Mouse (Mus musculus) gastrocnemius, adult 18-20 months (tissue): ENCODE measurements around the gene Ncdn. TPM values are rescaled to one million over a fixed set of nuclear protein-coding genes. Genes with fewer than 3 reads are reported as not detected.

ENCODE experiments used
- DNase-seq: peaks from one replicate; pipeline ENCODE4 v3.0.0; 2021; ENCODE audit warnings: low spot score
- total RNA-seq, 2 experiments: library from RNA; stranded (reverse); gene quantifications; 2 replicates each; pipeline ENCODE4 v1.2.3; 2021

Gene Ncdn
- total RNA-seq, 2 experiments from 2014 or later: 12.4 to 13.3 TPM

DNA sequence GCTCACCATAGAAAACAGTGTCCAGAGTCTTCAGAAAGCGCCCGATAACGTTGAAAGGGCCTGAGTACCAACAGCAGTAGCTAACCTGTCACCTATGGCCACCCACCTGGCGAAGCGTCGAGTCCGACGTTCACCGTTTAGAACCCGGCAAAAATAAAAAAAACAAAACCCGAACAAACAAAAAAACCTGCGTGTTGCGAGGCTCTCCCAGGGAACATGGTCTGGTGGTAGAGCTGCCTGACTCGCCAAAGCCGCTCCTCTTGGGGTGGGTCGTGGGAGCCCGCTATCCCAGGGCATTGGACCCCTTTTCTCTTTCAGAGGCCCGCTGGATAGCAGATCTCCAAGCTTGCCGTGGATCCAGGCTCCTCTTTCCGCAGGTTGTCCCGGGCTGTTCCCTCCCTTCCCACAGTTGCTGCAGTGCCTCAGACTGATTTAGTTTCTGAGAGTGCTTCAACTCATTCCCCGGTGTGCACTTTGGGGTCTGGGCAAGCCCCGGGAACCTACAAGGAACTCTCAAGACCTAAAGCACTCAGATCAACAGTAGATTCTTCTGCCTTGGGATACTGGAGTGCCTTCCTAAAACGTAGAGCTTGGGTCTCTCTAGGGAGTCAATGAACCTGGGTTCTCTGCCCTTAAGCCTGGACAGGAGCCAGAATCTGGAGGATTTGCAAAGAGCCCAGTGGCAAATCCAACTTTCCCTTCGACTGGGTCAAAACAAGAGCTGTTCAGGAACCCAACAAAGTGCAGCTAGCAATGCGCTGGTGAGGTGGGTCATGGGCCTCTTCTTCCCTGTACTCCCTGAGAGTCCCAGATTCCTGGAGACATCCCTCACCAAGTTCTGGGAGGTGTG is 20.5 kb downstream of the Ncdn start:
- DNase-seq: no peak

DNA sequence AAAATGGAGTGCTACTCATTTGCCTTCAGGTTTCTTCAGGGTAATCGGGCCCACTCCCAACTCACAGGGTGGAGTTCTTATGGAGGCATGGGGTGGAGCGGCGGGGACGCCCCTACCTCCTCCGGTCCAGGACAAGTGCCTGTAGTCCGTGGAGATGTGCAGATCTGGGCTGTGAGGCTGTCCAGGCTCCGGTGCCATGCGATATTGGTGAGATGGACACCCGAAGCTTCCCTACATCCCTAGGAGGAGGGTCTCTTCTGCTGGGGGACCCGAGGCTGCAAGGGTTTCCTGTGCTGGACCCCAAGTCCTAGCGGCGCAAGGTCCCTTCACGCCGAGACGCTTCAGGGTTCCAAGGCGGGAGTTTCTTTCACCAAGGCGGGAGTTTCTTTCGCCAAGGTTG is 21.1 kb downstream of the Ncdn start:
- no peak for DNase-seq

DNA sequence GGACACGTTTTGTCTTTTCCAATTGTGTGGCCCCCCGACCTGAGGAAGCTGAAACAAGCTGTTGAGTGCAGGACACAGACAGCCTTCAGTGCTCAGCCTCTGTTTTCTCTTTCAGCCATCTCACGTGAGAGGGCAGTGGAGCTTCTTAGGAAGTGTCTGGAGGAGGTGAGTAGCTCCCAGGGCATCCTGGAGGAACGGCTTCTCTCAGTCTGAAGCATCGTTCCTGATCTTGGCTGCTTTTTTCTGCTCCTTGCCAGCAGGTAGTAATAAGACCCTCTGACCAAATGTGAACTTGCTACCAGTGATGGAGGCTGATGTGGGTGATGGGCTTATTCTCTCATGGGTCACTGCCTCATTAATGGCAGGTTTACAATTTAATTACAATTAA is 45.8 kb downstream of the Ncdn start:
- DNase-seq: no peak

DNA sequence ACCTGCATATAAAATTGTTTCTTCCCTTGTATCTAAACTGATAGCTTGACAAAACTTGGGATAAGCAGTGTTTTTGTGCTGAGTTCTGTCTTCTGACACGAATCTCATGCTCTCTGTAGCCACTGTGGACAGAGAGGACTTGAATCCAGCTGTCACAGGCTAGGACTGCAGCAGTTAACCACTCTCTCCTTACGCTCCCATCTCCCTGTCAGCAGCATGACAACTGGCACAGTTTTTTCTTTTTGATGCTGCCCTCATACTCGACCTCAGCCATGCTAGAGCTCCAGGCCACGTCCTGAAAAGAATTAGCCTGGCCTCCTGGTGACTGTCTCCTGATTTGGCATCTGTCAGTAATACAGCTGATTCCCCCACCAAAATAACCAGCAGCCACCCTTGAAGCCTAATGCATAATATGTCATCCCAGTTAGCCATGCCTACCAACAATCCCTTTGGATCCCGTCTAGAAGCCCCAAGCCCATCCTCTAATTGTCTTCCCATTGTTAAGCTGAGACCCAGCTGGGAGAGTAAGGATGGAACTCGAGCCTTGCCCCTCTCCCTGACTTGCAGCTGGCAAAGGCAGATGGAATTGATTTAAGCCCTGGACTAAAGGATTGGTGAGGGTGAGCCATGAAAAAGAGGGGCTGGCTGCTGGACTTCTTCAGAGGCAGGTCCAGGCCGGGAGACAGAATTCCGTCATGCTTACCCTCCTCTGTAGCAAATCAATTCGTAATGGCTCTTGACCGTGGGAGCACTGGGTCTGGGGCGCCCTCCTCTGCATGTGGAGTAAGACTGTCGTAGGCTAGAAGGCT is 46.4 kb downstream of the Ncdn start:
- DNase-seq: no peak

DNA sequence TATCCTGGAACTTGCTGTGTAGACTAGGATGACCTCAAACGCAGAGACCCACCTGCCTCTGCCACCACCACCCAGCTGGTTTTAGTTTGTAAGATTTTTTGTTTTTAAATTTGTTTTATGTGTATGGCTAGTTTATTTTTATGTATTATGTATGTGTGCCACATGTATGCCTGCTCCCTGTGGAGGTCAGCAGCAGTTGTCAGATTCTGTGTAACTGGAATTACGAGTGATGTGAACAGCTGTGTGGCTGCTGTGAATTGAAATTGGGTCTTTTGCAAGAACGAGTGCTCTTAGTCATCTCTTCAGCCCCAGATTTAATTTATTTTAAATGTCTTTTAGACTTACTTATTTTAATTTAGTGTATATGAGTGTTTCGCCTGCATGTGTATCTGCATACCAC is 56.3 kb downstream of the Ncdn start:
- no peak for DNase-seq

Other genes starting within 250 kb of the Ncdn start
- gene Ago4, start 220.0 kb downstream of the Ncdn start, total RNA-seq: 1 to 10 TPM; 5.1 to 5.8 TPM
- not detected for gene Clspn, start 196.5 kb downstream of the Ncdn start, total RNA-seq
- 10 to 100 TPM; 21.9 to 24.5 TPM for gene 5730409E04Rik, start 143.6 kb downstream of the Ncdn start, total RNA-seq
- gene Psmb2, start 75.8 kb downstream of the Ncdn start, total RNA-seq: 100 to 1,000 TPM in 1 of 2 experiments, 10 to 100 TPM in 1; 95.6 to 104 TPM
- gene Tfap2e, start 17.2 kb downstream of the Ncdn start, total RNA-seq: not detected
- gene AU040320, start 106 bp upstream of the Ncdn start, total RNA-seq: 10 to 100 TPM; 23.6 to 25.5 TPM
- 10 to 100 TPM; 14.6 to 16.3 TPM for gene Zmym4, start 214.7 kb upstream of the Ncdn start, total RNA-seq